Mouse (Mus musculus) hindbrain, embryonic 10.5 days (tissue): ENCODE data around the gene Cltb. TPM values are rescaled to one million over a fixed set of nuclear protein-coding genes. Genes with fewer than 3 reads are reported as not detected.

ENCODE experiments used
- DNase-seq: peaks from one replicate; pipeline ENCODE4 v3.0.0-alpha.2; 2017; ENCODE audit warnings: low spot score
- H3K27ac ChIP-seq: fragments of 300-500 bp; sonication (generic); 2 replicates; pipeline ENCODE4 v1.5.1; 2016; ENCODE audit warnings: mild to moderate bottlenecking, moderate library complexity
- H3K27me3 ChIP-seq: fragments of 300-500 bp; sonication (generic); 2 replicates; pipeline ENCODE4 v1.6.1; 2016; ENCODE audit warnings: mild to moderate bottlenecking; ENCODE audit not compliant: poor library complexity, insufficient read depth, severe bottlenecking
- H3K36me3 ChIP-seq: fragments of 300-500 bp; sonication (generic); 2 replicates; pipeline ENCODE4 v1.6.1; 2016; ENCODE audit warnings: mild to moderate bottlenecking, moderate library complexity
- H3K4me1 ChIP-seq: fragments of 300-500 bp; sonication (generic); replicated peaks from 2 replicates; pipeline ENCODE4 v1.6.1; 2016; ENCODE audit warnings: mild to moderate bottlenecking
- H3K4me3 ChIP-seq: fragments of 300-500 bp; sonication (generic); 2 replicates; pipeline ENCODE4 v1.5.1; 2016; ENCODE audit warnings: mild to moderate bottlenecking, moderate library complexity
- H3K9me3 ChIP-seq: fragments of 300-500 bp; sonication (generic); 2 replicates; pipeline ENCODE4 v1.6.1; 2016; ENCODE audit warnings: mild to moderate bottlenecking, moderate library complexity
- WGBS: fragments of 180-500 bp; shearing (Covaris S2); methylation state at CpG from one replicate; pipeline ENCODE4 v1.1.7; 2016; 5-methylcytosine and 5-hydroxymethylcytosine counted together
- polyA plus RNA-seq: library from polyadenylated mRNA; unstranded; fragments of >200 nt; fragmentation: Nextera tagmentation; extraction: Ambion mirVana; gene quantifications from 2 replicates; pipeline ENCODE4 v1.2.1, GENCODE M21; 2016

The Cltb gene
- polyA plus RNA-seq, 1 experiment from 2014 or later, result 35.4 TPM

DNA sequence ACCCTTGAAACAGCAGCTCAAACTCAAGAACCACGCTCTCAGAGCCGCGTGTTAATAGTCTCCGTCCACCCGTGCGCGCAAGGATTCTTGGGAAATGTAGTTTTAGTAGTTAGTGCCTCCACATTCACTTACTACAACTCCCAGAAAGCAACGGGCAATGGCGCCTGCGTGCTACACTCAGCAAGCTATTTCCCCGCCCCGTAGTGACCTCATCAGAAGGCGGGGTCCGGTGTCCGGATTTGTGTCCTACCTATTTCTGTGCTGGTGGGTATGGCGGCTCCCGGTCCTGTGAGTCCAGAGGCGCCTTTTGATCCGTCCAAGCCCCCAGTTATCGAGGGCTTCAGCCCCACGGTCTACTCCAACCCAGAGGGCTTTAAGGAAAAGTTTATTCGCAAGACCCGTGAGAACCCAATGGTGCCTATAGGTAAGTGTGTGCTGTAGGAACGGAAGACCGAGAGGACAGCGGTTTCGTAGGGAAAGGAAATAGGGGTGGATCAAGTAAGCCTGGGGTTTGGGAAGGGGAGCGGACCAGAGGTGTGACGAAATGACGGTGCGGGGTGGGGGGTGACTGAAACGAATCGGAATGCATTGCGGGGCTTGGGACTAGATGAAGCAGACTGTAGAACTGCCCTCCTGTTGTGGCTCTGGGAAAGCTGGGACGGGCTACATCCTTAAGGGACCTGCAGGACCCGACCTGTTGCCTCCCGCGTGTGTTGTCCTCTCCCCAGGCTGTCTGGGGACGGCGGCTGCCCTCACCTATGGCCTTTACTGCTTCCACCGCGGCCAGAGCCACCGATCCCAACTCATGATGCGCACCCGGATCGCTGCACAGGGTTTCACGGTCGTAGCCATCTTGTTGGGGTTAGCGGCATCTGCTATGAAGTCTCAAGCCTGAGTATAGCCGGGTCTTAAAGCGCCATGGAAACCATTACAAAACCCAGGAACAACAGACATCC is 20.9 kb downstream of the Cltb start, which contains the start of the genes Nop16 and Higd2a:
Gene Nop16, minus strand, starts transcription at position 95 of the 956 bp plus-strand sequence.
Gene Higd2a, plus strand, starts transcription at position 212 of the 956 bp plus-strand sequence.
- Histone ChIP-seq H3K36me3 (peaks cover 48% of the 10 kb centered on the region), H3K27me3 (no peaks in the 10 kb centered on the region), H3K9me3 (no peaks in the 10 kb centered on the region), H3K27ac (peak within 1 kb of the TSS; percentile 86), H3K4me1 (peaks cover 26% of the 10 kb centered on the region), H3K4me3 (peak within 1 kb of the TSS; percentile 86)
- peak; percentile 96 for DNase-seq
- under 1% methylated on average over 51 of the region's 51 CpGs for WGBS

DNA sequence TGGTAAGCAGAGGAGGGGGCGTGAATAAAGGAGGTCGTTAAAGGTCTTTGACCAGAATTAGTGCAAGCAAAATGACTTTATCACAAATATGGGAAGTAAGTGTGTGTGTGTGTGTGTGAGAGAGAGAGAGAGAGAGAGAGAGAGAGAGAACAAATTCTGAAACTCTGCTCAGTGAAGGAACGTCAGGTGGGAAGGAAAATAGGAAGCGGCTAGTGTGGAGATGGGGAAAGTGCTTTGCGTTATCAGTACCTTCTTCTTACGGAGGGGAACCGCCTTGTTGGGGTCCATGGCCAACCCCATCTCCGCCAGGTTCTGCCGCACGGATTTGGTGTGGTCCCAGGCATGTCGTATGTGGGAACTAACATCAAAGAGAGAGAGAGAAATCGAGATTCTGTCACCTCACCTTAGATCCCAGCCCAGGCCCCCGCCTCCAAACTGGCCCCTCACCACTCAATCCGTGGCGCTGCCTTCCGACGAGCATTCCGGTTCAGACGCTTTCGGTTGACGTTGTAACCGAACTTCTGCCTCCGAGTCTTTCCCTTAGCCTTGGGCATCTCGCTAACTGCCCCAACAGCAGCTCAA is 21.6 kb downstream of the Cltb start:
- WGBS, result 2% methylated on average over 24 of the region's 24 CpGs
- H3K4me3 ChIP-seq, result peak overlapping the region; percentile 86
- no peaks in the 10 kb centered on the region for H3K27me3 ChIP-seq
- peaks cover 26% of the 10 kb centered on the region for H3K4me1 ChIP-seq
- no peak for DNase-seq
- H3K36me3 ChIP-seq, result peaks cover 54% of the 10 kb centered on the region
- H3K27ac ChIP-seq, result peak overlapping the region; percentile 86
- H3K9me3 ChIP-seq, result no peaks in the 10 kb centered on the region

DNA sequence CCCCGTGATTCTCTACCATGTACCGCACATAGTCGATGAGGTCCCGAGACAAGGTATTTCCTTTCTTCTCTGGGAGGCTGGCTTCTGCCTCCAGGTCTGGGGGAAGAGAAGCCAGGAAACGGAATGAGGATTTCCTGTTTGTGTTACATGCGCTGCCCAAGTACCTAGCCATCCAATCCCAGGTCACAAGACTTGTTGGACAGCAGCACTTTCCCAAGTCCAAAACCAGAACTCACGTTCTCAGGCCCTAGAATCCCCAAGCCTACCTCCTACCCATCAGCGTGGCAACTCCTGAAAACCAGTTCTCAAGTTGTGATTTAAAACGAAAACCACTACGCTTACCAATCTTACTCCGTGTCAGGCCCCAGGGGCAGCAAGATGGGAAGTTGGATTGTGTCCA is 25.3 kb downstream of the Cltb start:
- Histone ChIP-seq H3K27me3 (no peaks in the 10 kb centered on the region), H3K36me3 (peaks cover 79% of the 10 kb centered on the region), H3K4me3 (no peak overlapping the region), H3K9me3 (no peaks in the 10 kb centered on the region), H3K27ac (no peak overlapping the region), H3K4me1 (peaks cover 15% of the 10 kb centered on the region)
- WGBS, result 91% methylated on average over 11 of the region's 11 CpGs
- DNase-seq, result no peak

GRCm38 (mm10) chr13:54582860-54583259 is 28.3 kb downstream of the Cltb start:
- no peak for DNase-seq
- H3K36me3 ChIP-seq, result peaks cover 100% of the 10 kb centered on the region
- no peak overlapping the region for H3K27ac ChIP-seq
- no peak overlapping the region for H3K4me3 ChIP-seq
- no peaks in the 10 kb centered on the region for H3K9me3 ChIP-seq
- 91% methylated on average over 5 of the region's 5 CpGs for WGBS
- peaks cover 5% of the 10 kb centered on the region; the same call in 1 of the 2 replicates for H3K4me1 ChIP-seq
- H3K27me3 ChIP-seq, result no peaks in the 10 kb centered on the region

DNA sequence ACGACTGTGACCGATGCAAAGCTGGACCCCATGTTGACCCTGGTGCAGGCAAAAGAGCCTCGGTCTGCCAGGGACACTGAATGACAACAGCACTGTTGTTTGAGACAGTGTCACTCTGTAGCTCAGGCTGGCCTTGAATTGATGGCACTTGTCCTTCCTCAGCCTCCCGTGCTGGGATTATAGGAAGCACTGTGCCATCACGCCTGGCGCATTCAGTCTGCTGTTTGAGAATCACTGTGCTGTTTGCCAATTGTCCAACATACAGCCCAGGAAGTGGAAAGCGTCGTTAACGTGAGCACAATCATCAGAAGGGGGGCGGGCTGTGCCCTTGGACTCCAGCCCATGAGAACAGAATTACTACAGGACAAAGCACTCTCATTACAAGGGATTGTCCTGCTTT is 29.0 kb downstream of the Cltb start:
- 83% methylated on average over 10 of the region's 10 CpGs for WGBS

GRCm38 (mm10) chr13:54581385-54581784 is 29.8 kb downstream of the Cltb start:
- no peak overlapping the region for H3K4me3 ChIP-seq
- H3K36me3 ChIP-seq, result peaks cover 98% of the 10 kb centered on the region
- H3K4me1 ChIP-seq, result peaks cover 10% of the 10 kb centered on the region; the same call in 1 of the 2 replicates
- DNase-seq, result no peak
- no peak overlapping the region for H3K27ac ChIP-seq
- 86% methylated on average over 2 of the region's 2 CpGs for WGBS
- H3K27me3 ChIP-seq, result no peaks in the 10 kb centered on the region
- H3K9me3 ChIP-seq, result no peaks in the 10 kb centered on the region

More for the DNA sequence above, 29.0 kb downstream of the Cltb start:
- H3K27ac ChIP-seq, result no peak overlapping the region
- peaks cover 100% of the 10 kb centered on the region for H3K36me3 ChIP-seq
- H3K4me1 ChIP-seq, result peaks cover 5% of the 10 kb centered on the region; the same call in 1 of the 2 replicates
- H3K9me3 ChIP-seq, result no peaks in the 10 kb centered on the region
- no peaks in the 10 kb centered on the region for H3K27me3 ChIP-seq
- no peak overlapping the region for H3K4me3 ChIP-seq
- DNase-seq, result no peak

GRCm38 (mm10) chr13:54577652-54578507 is 33.3 kb downstream of the Cltb start:
- DNase-seq, result no peak
- 87% methylated on average over 21 of the region's 21 CpGs for WGBS
- no peak overlapping the region; the same call in 1 of the 2 replicates for H3K4me3 ChIP-seq
- no peaks in the 10 kb centered on the region for H3K9me3 ChIP-seq
- H3K27ac ChIP-seq, result peak overlapping the region; percentile 16; the same call in 1 of the 2 replicates
- H3K4me1 ChIP-seq, result peaks cover 27% of the 10 kb centered on the region
- H3K36me3 ChIP-seq, result peaks cover 63% of the 10 kb centered on the region
- H3K27me3 ChIP-seq, result peaks cover 15% of the 10 kb centered on the region

- 5% methylated on average over 19 of the region's 19 CpGs for WGBS
Measured at GRCm38 (mm10) chr13:54575489-54575888, 35.7 kb downstream of the Cltb start.

GRCm38 (mm10) chr13:54574854-54575481 is 36.2 kb downstream of the Cltb start, which contains the start of gene Arl10:
TSS of gene Arl10 (plus strand) at chr13:54575015.
- DNase-seq, result peak; percentile 87
- Histone ChIP-seq H3K27me3 (peaks cover 18% of the 10 kb centered on the region), H3K4me1 (peaks cover 27% of the 10 kb centered on the region), H3K36me3 (peaks cover 34% of the 10 kb centered on the region), H3K27ac (peak within 1 kb of the TSS; percentile 96), H3K9me3 (no peaks in the 10 kb centered on the region), H3K4me3 (peak within 1 kb of the TSS; percentile 96)
- under 1% methylated on average over 55 of the region's 55 CpGs for WGBS

More at GRCm38 (mm10) chr13:54575489-54575888, 35.7 kb downstream of the Cltb start:
- Histone ChIP-seq H3K4me1 (peaks cover 27% of the 10 kb centered on the region), H3K27me3 (peaks cover 18% of the 10 kb centered on the region), H3K9me3 (no peaks in the 10 kb centered on the region), H3K36me3 (peaks cover 39% of the 10 kb centered on the region), H3K4me3 (peak overlapping the region; percentile 96), H3K27ac (peak overlapping the region; percentile 96)
- DNase-seq, result no peak

- H3K27me3 ChIP-seq, result peaks cover 18% of the 10 kb centered on the region
- H3K27ac ChIP-seq, result no peak overlapping the region
- no peak overlapping the region for H3K4me3 ChIP-seq
- H3K9me3 ChIP-seq, result no peaks in the 10 kb centered on the region
- DNase-seq, result no peak
- peaks cover 10% of the 10 kb centered on the region for H3K36me3 ChIP-seq
- peaks cover 26% of the 10 kb centered on the region for H3K4me1 ChIP-seq
- WGBS, result 84% methylated on average over 4 of the region's 4 CpGs
Measured at GRCm38 (mm10) chr13:54572621-54573020, 38.5 kb downstream of the Cltb start.

DNA sequence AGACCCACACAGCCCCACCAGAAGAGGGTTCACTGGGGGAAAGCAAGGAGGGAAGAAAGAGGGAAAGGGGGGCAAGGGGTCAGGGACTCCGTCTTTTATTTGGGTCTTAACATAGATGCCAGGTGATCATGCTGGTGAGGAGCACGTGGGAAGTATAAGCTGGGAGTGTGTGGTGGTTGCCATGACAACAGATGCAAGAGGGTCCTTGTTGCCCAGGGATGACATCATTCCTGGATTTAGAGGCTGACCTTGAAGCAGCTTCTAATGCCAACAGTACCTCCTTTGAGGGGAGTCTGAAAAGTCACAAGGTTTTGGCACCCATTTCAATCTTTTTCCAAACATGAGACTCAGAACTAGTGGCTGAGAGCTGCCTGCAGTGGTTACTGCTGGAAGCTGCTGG is 39.5 kb downstream of the Cltb start:
- peaks cover 23% of the 10 kb centered on the region for H3K4me1 ChIP-seq
- no peaks in the 10 kb centered on the region for H3K9me3 ChIP-seq
- no peak overlapping the region for H3K4me3 ChIP-seq
- no peak overlapping the region for H3K27ac ChIP-seq
- peaks cover 18% of the 10 kb centered on the region for H3K27me3 ChIP-seq
- no peak for DNase-seq
- peaks cover 1% of the 10 kb centered on the region for H3K36me3 ChIP-seq
- WGBS, result 48% methylated on average over 2 of the region's 2 CpGs

DNA sequence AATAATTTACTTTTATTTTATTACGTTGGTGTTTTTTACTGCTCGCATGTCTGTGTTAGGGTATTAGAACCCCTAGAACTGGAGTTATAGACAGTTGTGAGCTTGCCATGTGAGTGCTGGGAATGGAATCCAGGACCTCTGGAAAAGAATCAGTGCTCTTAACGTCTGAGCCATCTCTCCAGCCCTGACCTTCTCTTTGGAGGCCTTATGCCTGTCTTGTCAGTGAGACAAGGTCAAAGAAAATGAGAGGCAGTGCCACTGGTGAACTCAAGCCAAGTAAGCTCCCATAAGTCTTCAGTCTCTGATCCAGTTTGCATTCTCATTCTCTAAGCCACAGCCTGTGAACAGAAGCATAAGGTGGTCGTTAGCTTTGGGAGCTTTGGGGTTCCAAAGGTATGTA is 40.4 kb downstream of the Cltb start:
- H3K9me3 ChIP-seq, result no peaks in the 10 kb centered on the region
- WGBS, result 78% methylated on average over 4 of the region's 4 CpGs
- H3K4me3 ChIP-seq, result no peak overlapping the region

More for the DNA sequence above, 40.4 kb downstream of the Cltb start:
- Histone ChIP-seq H3K4me1 (peaks cover 17% of the 10 kb centered on the region), H3K27me3 (peaks cover 18% of the 10 kb centered on the region), H3K36me3 (no peaks in the 10 kb centered on the region), H3K27ac (no peak overlapping the region)
- DNase-seq, result no peak
